Mouse (Mus musculus): Measurements from ENCODE around the gene Fam25c.

GRCm38 (mm10) chr14:34365147-34365507 is 9.9 kb upstream of the Fam25c start:
- TF ChIP-seq CTCF (IDR thresholded peaks at IDR 0.05; ENCODE audit: control insufficient read depth, insufficient read depth, insufficient read length), result no peak
- TF ChIP-seq MYOD1 (IDR thresholded peaks at IDR 0.05; ENCODE audit: control insufficient read depth, insufficient read length, low read depth), result no peak
- no peak for TF ChIP-seq CEBPB (IDR thresholded peaks at IDR 0.05; ENCODE audit: low read depth)
- TF ChIP-seq MYOG (IDR thresholded peaks at IDR 0.05; ENCODE audit: control insufficient read depth, extremely low read depth, insufficient read length), result no peak
- TF ChIP-seq MAX (IDR thresholded peaks at IDR 0.05), result no peak

All from C2C12 (cell line).